Mouse (Mus musculus) limb, embryonic 15.5 days (tissue): ENCODE measurements at regions not wholly inside any gene's neighbourhood (a gene's known extent, or its start where the extent isn't known, plus 50 kb on each side); places are given as distances from the start of the nearest gene placed in this dataset.

Experiments used
- ATAC-seq: fragments of 200-750 bp; cut with Nextera tagmentation; 2 replicates; pipeline ENCODE4 v1.8.0; 2017; ENCODE audit warnings: low read depth, moderate TSS enrichment; ENCODE audit not compliant: insufficient number of reproducible peaks, low FRiP score, low TSS enrichment
- H3K27ac ChIP-seq: fragments of 300-500 bp; sonication (generic); 2 replicates; pipeline ENCODE4 v1.5.1; 2015; ENCODE audit warnings: moderate library complexity, mild to moderate bottlenecking, inconsistent platforms
- H3K27me3 ChIP-seq: fragments of 300-500 bp; sonication (generic); 2 replicates; pipeline ENCODE4 v1.6.1; 2015; ENCODE audit warnings: inconsistent platforms
- H3K36me3 ChIP-seq: fragments of 300-500 bp; sonication (generic); 2 replicates; pipeline ENCODE4 v1.6.1; 2015; ENCODE audit warnings: inconsistent platforms
- H3K4me1 ChIP-seq: fragments of 300-500 bp; sonication (generic); 2 replicates; pipeline ENCODE4 v1.6.1; 2015; ENCODE audit warnings: inconsistent platforms
- H3K4me2 ChIP-seq: fragments of 300-500 bp; sonication (generic); 2 replicates; pipeline ENCODE4 v1.6.1; 2015; ENCODE audit warnings: mild to moderate bottlenecking, inconsistent platforms
- H3K4me3 ChIP-seq: fragments of 300-500 bp; sonication (generic); 2 replicates; pipeline ENCODE4 v1.5.1; 2015; ENCODE audit warnings: mild to moderate bottlenecking, inconsistent platforms
- H3K9ac ChIP-seq: fragments of 300-500 bp; sonication (generic); 2 replicates; pipeline ENCODE4 v1.6.1; 2015; ENCODE audit warnings: inconsistent platforms
- H3K9me3 ChIP-seq: fragments of 300-500 bp; sonication (generic); 2 replicates; pipeline ENCODE4 v1.6.1; 2016; ENCODE audit warnings: inconsistent platforms
- WGBS: fragments of 180-500 bp; shearing (Covaris S2); methylation state at CpG from one replicate; pipeline ENCODE4 v1.1.7; 2015; 5-methylcytosine and 5-hydroxymethylcytosine counted together

GRCm38 (mm10) chr3:63187836-63188440, 53.4 kb upstream of the Mme start:
- peaks cover 7% of the 10 kb centered on the region; the same call in 1 of the 2 replicates for H3K4me1 ChIP-seq
- no peak overlapping the region for H3K9ac ChIP-seq
- no peaks in the 10 kb centered on the region for H3K36me3 ChIP-seq
- H3K27me3 ChIP-seq = no peaks in the 10 kb centered on the region
- no peak for ATAC-seq
- WGBS = 57% methylated on average over 3 of the region's 3 CpGs
- no peaks in the 10 kb centered on the region for H3K9me3 ChIP-seq
- no peak overlapping the region for H3K4me3 ChIP-seq
- no peak overlapping the region for H3K27ac ChIP-seq
- no peak overlapping the region for H3K4me2 ChIP-seq
